Mouse (Mus musculus) liver, adult 2 months (tissue): ENCODE results near the gene Vgll3.

Source experiments
- CTCF ChIP-seq: fragments of 200-500 bp; IDR thresholded peaks from 2 replicates; pipeline ENCODE4 v1.5.1; 2011; ENCODE audit warnings: low read depth, low read length, control low read depth
- POLR2A ChIP-seq: fragments of 200-500 bp; IDR thresholded peaks from 2 replicates; pipeline ENCODE4 v1.6.1; 2011; ENCODE audit warnings: low read length, control low read depth; ENCODE audit not compliant: insufficient read depth; ENCODE audit errors: extremely low read depth

GRCm38 (mm10) chr16:65864471-65864870 is 49.4 kb downstream of the Vgll3 start:
- TF ChIP-seq POLR2A, result no peak
- TF ChIP-seq CTCF, result no peak
